Mouse (Mus musculus) kidney, adult 2 months (tissue): Measurements from ENCODE around the gene Lmtk2.

Experiments
- CTCF ChIP-seq: fragments of 200-500 bp; conservative IDR thresholded peaks from 2 replicates; pipeline ENCODE4 v1.5.1; 2011; ENCODE audit warnings: low read depth, mild to moderate bottlenecking, control low read depth, low read length, moderate library complexity, mixed read lengths; ENCODE audit not compliant: insufficient read depth, insufficient read length
- POLR2A ChIP-seq: fragments of 200-500 bp; IDR thresholded peaks from one replicate; pipeline ENCODE4 v1.6.1; 2011; ENCODE audit warnings: low read depth, low read length, control low read depth

- TF ChIP-seq CTCF (no peak), POLR2A (no peak)
Measured at GRCm38 (mm10) chr5:144100948-144101347, 712 bp downstream of the Lmtk2 start.
